Mouse (Mus musculus) neural tube, embryonic 15.5 days (tissue): ENCODE results near the gene Gm9913. TPM values are rescaled to one million over a fixed set of nuclear protein-coding genes. Genes with fewer than 3 reads are reported as not detected.

Experiments
- polyA plus RNA-seq: library from polyadenylated mRNA; unstranded; fragments of >200 nt; fragmentation: Nextera tagmentation; extraction: Ambion mirVana; gene quantifications from 2 replicates; pipeline ENCODE4 v1.2.1, GENCODE M21; 2015

Gene Gm9913
- polyA plus RNA-seq, 1 experiment from 2014 or later = 0.26 TPM

Other genes starting within 250 kb of the Gm9913 start
- gene Fbn1, start 2.9 kb downstream of the Gm9913 start, polyA plus RNA-seq = 3.2 and 4.8 TPM in 2 replicates
- gene Cep152, start 120.0 kb downstream of the Gm9913 start, polyA plus RNA-seq = 2.1 and 2.8 TPM in 2 replicates
- 342 and 377 TPM in 2 replicates for gene Eid1, start 168.0 kb downstream of the Gm9913 start, polyA plus RNA-seq
- 4.3 and 4.6 TPM in 2 replicates for gene Shc4, start 219.1 kb downstream of the Gm9913 start, polyA plus RNA-seq